Mouse (Mus musculus): ENCODE results near the gene Crebrf. TPM values are rescaled to one million over a fixed set of nuclear protein-coding genes. Genes with fewer than 3 reads are reported as not detected.

Crebrf gene
- total RNA-seq, 2 experiments from 2014 or later, result 117 to 118 TPM

DNA sequence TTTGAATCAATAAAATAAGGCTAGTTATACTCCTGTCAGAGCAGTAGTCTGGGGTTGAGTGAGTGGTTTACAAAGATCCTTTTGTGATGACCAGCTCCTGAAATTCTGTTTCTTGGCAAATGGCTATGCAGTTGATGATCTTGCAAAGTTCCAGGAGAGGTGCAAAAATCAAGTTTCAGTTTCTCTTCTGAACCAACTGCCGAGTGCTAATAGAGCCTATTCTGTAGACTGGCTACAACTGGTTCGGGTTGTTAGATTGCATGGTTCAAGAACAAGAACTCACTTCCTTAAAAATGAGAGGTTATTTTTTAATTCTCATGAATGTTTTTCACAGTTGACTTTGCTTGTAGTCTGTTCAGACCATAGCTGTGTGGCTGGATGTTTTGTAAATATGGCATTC lies 38.0 kb downstream of the Crebrf start:
- intact Hi-C loops (cut with DNase I), result no loop called here
- no peak for DNase-seq (ENCODE audit: low spot score in 2 of 2)

DNA sequence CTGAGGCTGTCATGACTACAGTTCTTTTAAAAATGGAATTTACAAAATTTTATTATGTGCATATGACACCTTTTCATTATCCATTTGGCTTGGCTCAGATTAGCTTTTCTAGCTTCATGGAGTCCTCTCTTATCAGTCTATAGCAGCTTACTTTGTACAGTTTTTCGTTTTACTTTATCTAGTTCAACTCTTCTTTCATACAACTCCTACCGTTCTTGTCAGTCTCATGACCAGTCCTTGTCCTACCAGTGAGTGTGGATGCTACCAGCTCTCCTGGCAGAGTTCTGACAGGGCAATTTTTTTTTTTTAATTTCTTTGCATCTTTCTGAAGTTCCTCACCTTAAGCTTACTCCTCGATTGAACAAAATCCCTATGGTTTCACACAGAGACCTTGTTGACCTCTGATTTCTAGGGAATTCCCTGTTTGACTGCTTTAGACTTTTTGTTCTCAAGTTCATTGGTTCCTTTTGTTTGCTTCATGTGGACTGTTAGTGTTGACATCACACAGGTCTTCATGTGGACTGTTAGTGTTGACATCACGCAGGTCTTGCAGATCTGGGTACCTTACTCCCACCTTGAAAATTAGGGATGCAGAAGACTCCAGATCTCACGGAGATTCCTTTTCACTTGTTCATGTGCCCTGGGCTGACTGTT lies 51.8 kb downstream of the Crebrf start:
- intact Hi-C loops (cut with DNase I), result no loop called here
- DNase-seq (ENCODE audit: low spot score in 2 of 2), result no peak

DNA sequence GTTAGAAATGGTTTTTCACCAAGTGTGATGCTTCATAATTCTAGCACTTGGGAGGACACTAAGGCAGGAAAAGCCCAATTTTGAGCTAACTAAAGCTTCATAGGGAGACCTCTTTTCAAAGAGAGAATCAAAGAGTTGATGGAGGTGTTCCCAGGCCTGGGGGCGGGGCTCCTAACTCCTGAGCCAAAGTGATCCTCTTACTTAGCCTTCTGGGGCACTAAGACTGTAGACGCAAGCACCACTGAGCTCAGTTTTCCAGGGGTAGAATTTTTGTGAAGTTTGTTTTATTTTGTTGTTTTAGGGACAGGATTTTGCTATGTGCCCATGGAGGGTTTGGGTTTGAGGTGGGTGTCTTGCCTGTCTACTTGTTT lies 52.3 kb downstream of the Crebrf start:
- intact Hi-C loops (cut with DNase I), result no loop called here
- no peak for DNase-seq (ENCODE audit: low spot score in 2 of 2)

DNA sequence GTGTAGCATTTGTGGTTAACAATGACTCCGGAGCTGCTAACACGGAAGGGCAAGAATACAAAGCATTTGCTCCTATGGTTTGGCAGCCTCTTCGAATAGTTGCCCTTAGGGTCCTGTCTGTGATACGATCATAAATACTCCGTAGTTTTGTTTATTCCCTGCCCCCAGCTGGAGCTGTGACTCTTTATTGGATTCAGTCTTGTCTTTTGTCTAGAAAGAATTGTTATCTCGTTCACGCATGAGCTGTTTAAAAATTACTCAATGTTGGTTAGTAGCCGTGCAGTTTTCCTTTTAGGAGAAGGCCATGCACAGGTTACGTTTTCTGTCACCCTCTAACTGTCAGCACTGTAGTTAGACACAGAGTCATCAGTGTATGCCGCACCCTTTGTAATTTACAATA lies 60.8 kb downstream of the Crebrf start:
- DNase-seq (ENCODE audit: low spot score in 2 of 2), result no peak
- intact Hi-C loops (cut with DNase I), result no loop called here

DNA sequence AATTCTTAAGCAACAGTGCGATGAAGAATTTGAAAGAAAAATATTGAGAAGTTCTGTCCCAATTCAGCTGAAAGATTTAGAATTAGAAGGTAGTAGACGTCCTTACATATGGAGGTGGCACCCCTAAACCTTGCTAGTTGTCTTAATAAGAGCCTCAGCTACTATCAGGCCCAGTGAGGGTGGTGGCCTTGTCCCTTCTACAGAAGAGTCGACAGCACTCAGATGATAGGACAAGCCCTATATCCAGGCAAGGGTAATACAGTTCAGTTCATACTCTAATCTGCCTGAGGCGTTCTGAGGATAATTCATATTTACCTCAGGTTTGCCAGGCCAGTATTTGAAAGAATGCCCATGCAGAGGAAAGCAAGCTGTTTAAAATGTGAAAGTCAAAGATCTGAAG lies 62.6 kb downstream of the Crebrf start:
- intact Hi-C loops (cut with DNase I), result no loop called here
- no peak for DNase-seq (ENCODE audit: low spot score in 2 of 2)

GRCm38 (mm10) chr17:26778430-26779100 lies 63.1 kb downstream of the Crebrf start:
- intact Hi-C loops (cut with DNase I), result no loop called here

DNA sequence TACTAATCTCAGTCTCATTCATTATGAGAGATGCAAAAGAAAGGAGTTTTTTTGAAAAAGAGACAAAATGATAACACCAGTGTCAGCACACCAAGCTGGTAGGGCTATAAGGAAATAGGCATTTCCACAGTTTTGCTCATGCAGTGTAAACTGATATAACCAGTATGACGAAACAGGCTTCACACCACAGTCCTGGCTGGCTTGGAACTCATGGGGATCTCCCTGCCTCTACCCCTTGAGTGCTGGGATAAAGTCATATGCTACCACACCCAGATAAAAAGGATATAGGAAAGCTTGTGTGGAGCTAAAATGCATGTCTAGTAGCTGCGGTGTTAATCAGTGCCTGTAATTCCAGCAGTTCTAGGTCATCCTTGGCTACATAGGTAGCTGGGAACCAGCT lies 64.0 kb downstream of the Crebrf start:
- intact Hi-C loops (cut with DNase I), result no loop called here
- no peak for DNase-seq (ENCODE audit: low spot score in 2 of 2)

More at GRCm38 (mm10) chr17:26778430-26779100, 63.1 kb downstream of the Crebrf start:
- DNase-seq (ENCODE audit: low spot score in 2 of 2), result no peak

DNA sequence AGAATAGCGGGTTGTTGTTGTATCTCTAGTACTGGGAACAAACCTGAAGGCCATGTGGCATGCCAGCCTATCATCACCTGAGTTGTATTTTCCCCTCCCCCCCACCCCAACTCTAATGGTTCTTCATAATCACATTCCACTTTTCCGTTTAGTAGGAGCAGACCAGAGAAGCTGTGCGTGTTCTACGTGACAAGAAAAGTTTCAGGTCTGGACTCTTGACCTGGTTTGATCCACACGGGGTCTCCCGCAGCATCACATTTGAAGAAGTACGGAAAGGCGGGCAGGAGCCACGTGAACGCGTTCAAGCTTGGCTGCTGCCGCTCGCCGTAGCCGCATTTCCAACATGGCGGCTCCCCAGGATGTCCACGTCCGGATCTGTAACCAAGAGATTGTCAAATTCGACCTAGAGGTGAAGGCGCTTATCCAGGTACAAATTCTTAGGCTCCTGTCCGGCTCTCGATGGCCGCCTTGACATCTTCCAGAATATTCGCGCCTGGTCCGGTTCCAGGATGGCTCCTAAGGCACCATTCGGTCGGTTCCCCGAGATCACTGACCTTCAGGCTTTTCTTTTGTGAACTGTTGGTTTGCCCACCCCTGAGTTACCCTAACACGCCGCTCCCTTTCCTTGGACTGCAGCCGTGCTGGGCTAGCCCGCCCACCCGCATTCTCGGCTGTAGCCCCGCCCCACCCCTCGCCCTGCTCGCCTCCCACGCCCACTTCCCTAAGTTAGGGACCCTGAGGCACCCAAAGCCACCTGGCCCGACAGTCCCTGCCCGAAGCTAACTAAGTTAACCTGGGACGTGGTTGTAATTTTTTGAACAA lies 65.5 kb downstream of the Crebrf start, which contains the start of gene Bnip1:
Gene Bnip1, plus strand, starts transcription at position 317 of the 822 bp plus-strand sequence.
- peak; percentile 85 to 87 for DNase-seq (ENCODE audit: low spot score in 2 of 2)
- intact Hi-C loops (cut with DNase I), result loop anchor here (5.0 kb wide), 1 partner anchor 106 kb away; no protein-coding TSS in a partner anchor

DNA sequence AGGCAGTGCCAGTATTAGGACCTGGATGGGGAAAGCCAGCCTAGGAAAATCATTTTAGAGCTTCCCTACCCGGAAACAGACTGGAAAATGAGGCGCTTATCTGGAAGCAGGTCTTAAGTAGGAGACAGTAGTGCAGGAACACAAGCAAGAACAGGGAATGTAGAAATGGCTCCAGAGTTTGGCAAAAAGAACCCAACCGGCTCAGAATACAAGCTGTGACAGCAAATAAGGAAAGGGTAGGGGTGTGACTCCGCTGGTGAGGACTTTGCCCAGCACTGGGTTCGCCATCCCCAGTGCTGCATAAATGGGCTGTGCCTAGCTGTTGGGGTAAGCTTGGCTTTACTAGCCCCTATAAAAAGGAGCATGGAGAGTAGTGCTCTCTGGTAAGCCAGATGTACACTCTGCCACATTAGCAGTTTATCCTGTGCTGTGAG lies 66.2 kb downstream of the Crebrf start:
- intact Hi-C loops (cut with DNase I), result loop anchor here (5.0 kb wide), 1 partner anchor 106 kb away; no protein-coding TSS in a partner anchor
- no peak for DNase-seq (ENCODE audit: low spot score in 2 of 2)

GRCm38 (mm10) chr17:26784525-26784924 lies 69.1 kb downstream of the Crebrf start:
- intact Hi-C loops (cut with DNase I), result loop anchor here (5.0 kb wide), 1 partner anchor 103 kb away; no protein-coding TSS in a partner anchor
- no peak for DNase-seq (ENCODE audit: low spot score in 2 of 2)

DNA sequence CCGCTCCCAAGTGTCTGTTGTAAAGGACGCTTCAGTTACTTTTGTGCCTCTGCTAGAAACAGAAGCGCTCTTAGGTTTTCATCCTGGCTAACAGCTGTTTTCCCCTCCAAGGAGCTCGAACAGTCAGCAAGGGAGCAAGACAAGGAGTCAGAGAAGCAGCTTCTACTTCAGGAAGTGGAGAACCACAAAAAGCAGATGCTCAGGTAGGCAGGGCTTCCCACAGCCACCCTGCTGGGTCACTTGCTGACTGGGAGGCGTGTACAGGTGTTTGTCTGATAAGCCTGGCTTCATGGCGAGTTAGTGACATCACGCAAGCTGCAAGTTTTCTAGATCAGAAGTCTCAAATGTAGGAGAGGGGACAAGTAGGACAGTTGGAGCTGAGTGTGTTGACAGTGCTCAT lies 71.1 kb downstream of the Crebrf start:
- intact Hi-C loops (cut with DNase I), result no loop called here
- DNase-seq (ENCODE audit: low spot score in 2 of 2), result no peak

GRCm38 (mm10) chr17:26788986-26789385 lies 73.5 kb downstream of the Crebrf start:
- intact Hi-C loops (cut with DNase I), result no loop called here
- DNase-seq (ENCODE audit: low spot score in 2 of 2), result no peak

DNA sequence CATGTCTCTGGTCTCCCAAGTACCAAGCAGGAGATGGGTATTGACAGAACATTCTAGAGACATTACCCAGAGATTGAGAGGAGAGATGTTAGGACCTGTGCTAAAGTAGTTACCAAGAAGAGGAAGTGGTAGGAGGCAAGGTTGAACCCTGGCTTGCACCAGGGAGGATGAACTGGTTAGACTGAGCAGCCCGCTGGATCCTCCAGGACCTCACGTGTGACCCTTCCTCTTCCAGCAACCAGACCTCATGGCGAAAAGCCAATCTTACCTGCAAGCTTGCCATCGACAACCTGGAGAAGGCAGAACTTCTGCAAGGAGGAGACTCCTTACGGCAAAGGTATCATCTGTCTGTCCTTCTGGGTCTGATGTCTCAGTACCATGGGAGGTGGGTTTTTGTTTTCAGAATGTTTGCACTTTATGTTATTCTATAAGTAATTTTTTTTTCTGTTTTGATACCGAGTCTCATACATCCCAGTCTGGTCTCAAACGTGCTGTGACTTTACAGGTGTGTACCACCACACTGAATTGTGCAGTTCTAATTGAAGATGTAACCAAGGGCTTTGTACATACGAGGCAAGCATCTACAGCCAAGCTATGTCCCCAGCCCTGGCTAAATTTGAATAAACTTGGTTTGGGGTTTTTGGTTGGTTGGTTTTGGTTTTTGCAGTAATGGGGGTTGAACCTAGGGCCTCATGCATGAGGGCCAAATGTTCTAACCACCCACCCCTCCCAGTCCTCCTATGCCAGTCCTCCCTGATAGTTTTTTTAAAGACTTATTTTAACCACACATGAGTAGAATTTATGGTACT lies 74.2 kb downstream of the Crebrf start:
- no peak for DNase-seq (ENCODE audit: low spot score in 2 of 2)
- intact Hi-C loops (cut with DNase I), result no loop called here

DNA sequence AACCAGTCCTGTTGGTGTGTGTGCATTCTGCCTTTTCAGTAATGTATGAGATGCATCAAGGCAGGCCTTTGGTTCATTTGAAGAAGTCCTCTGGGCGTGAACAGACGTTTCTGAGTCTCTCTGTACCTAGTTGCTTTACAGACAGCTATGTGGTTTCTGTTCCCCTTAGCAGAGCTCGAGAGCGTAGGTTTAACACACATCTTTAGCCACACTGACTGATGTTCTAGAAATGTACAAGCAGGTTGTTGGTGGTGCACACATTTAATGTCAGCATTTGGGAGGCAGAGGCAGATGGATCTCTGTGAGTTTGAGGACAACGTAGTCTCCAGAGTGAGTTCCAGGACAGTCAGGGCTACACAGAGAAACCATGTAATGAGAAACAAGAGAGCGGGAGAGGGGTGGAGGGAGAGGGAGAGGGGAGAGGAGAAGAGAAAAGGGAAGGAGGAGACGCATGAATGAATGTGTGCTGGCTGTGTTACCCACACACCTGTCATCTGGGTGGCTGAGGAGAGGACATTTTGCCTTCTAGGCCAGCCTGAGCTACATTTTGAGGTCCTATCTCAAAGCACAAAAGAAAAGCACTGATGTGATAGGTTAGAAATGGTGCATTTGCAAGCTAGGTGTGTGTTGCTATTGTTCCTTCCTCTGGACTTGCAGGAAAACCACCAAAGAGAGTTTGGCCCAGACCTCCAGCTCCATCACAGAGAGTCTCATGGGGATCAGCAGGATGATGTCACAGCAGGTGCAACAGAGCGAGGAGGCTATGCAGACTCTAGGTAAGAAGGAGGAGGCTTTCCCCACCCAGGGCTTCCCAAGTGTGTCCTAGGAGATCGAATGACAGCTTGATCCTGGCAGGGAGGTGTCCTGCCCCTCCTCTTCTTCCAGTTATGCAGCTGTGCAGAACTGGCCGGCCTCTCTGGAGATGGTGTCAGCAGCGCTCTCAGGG lies 75.1 kb downstream of the Crebrf start:
- intact Hi-C loops (cut with DNase I), result no loop called here
- DNase-seq (ENCODE audit: low spot score in 2 of 2), result no peak

DNA sequence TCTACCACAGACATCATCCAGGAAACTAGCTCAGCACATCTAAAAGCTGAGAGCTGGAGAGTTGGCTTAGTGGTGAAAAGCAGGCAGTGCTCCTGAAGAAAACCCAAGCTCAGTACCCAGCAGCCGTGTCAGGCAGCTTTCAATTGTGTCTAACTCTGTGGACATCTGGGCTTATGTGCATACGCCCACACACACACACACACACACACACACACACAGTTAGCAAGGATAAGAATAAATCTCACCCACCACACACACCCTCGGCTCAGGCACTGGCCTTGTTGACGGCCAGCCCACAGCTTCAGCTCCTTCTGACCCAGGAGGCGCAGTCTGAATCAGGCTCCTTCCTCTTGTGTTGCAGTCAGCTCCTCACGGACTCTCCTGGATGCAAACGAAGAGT lies 76.1 kb downstream of the Crebrf start:
- intact Hi-C loops (cut with DNase I), result no loop called here
- peak; percentile 44 to 46 for DNase-seq (ENCODE audit: low spot score in 2 of 2)

- DNase-seq (ENCODE audit: low spot score in 2 of 2), result peak in 1 of 2 experiments; percentile 7
- intact Hi-C loops (cut with DNase I), result no loop called here
Measured at GRCm38 (mm10) chr17:26792096-26792495, 76.6 kb downstream of the Crebrf start.

DNA sequence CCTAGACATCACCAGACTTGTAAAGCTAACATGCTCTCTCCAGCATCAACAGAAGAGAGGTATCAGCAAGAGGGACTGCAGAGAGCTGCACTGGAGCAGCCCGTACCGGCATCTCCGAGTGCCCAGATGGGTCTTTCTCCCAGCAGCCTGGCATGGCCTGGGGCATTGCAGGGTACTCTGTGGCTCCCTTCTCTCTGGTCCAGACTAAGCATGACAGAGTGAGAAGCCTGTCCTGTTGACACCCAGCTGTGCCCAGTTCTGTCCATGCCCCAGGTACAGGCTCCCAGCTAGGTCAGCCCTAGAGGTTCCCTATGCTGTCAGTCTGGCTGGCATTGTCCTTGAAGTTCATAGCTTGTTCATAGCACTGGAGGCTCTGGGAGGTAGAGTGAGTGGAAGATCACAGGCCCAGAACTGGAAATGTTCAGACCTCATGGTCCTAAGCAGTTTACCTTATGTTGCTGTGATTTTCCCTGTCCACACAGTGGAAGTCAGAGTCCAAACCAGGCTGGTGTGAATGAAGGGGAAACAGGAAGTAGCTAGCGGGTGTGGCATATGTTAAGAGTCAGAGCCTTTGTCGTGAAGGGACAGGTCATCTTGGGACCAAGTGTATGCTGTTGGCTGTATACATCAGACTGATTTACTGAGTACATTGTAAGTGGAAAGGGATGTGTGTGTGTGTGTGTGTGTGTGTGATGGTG lies 77.8 kb downstream of the Crebrf start:
- intact Hi-C loops (cut with DNase I), result no loop called here
- DNase-seq (ENCODE audit: low spot score in 2 of 2), result no peak

GRCm38 (mm10) chr17:26794744-26795143 lies 79.3 kb downstream of the Crebrf start:
- intact Hi-C loops (cut with DNase I), result no loop called here
- peak in 1 of 2 experiments; percentile 39 for DNase-seq (ENCODE audit: low spot score in 2 of 2)

Data from left cerebral cortex, postnatal 36 days (tissue).